Mouse (Mus musculus): ENCODE data around the gene Washc1. TPM values are rescaled to one million over a fixed set of nuclear protein-coding genes. Genes with fewer than 3 reads are reported as not detected.
"Not testable (repeated sequence)": the region's sequence is repeated elsewhere in the genome, so short reads cannot be mapped to it uniquely, and the experiment has no call there.

Gene Washc1
- polyA plus RNA-seq, 2 experiments from 2014 or later, result 27.9 to 32.7 TPM

DNA sequence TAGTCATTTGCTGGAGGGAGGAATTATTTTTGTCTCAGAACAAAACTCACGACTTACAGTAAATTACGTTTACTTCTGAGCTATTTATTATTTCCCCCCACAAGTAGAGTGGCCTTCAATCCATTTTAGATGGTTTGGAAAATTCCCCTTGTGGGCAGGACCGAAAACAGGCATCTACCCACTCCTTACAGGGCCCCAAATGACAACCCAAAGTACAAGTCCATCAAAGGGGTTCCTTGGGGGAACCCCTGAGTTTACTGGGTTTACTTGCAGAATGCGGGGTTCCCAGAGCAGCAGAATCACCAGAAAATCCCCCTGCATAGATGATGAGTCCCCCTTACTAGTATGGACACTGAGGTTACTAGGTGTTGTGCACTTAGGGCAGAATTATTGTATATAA lies 821 bp downstream of the Washc1 start:
- peak; percentile 23 for ATAC-seq

DNA sequence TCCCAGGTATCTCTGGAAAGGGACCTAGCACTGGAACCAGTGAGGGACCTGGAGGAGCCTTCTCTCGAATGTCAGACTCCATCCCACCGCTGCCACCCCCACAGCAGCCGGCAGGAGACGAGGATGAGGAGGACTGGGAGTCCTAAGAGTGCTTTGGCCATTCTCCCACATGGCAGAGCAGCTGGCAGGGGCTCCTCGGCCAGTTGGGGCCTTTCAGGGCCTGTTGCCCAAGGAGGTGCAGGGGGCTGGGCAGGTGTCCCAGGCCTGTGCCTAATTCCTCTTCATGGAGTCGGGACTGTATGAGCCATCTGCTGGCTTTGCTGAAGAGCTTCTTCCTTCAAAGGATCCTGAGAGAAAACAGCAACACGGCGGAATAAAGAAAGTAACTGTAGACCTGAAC lies 7.6 kb downstream of the Washc1 start:
- no peak for ATAC-seq

DNA sequence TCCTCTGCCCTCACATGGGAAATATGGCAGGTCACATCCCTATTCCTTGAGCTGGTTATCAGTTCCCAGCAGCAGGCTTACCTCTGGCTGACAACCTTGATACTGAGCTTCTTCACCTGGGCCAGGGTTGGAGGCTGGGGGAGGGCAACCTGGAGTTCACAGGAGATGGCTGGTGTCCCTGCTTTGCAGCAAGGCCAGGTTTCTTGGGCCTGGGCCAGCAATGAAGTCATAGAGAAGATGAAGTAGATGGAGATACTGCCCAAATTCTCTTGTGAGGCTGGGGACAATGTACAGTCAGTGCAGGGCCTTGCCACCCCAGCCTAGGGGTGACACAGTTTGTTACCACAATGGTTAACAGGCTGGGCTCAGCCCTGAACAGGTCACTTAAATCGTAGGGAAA lies 9.4 kb downstream of the Washc1 start:
- no peak for ATAC-seq

DNA sequence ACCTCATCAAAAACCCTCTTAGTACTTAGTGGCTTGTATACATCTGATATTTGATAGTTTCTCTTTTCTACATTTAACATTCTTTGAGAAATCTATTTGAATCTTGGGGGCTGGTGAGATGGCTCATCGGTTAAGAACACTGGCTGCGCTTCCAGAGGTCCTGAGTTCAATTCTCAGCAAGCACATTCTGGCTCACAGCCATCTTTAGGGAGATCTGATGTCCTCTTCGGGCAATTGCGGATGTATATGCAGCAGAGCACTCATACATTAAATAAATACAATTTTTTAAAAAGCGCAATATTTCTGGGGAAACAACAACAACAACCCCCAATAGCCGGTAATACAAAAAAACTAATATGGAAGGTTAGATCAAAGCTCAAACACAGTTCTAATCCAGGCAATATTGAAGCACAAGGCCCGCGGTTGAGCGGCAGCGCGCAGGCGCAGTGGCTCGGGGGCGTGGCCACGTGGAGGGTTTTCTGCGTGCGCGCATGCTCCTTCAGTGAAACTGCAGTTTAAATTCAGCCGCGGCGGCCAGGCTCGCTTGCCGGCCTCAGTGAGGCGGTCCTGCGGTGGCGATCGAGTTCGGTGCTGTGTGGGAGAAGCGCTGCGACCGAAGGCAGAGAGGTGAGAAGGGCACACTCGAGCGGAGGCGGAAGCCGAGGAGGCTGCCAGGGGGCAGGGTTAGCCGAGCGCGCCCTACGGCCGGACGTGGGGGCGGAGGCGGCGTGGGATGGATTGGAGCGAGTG lies 11.9 kb downstream of the Washc1 start, which contains the start of gene Ddx11:
TSS of gene Ddx11 (plus strand) at position 455 of the 750 bp plus-strand sequence.
- peak; percentile 96 for ATAC-seq

DNA sequence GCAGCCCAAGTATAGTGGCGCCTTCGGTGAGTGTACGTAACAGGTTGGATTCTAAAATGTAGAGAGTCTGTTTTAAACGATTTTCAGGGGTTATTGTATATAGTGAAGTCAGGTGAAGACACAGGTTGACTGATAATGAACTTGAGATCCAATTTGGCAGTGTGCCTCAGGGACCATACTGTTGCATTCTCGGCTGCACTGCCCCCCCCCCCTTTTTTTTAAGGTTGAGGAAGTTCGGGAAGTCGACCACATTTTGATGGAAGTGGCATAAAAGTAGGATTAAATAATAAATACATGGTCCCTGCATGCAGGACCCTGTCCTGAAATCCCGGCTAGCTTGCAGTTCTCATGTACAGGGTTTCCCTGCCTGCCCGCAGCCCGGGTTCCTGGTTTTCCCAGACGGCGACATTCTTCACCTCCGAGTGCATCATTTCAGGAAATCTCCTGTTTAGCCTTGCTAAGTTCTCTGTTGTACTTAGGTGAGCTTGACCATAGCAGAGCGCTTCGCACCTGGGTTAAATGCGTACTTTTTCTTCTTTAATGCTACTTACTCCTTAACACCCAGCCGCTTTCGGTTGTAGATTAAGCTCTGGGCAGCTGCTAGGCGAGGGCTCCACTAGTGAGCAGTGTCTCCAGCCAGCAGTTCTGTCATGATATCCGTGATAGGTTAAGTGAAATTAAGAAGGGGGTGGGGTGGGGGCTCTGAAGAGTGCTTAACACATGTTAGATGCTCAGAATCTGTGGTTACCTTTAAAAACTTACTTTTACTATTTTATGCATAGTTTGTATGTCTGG lies 12.7 kb downstream of the Washc1 start:
- ATAC-seq, result no peak

DNA sequence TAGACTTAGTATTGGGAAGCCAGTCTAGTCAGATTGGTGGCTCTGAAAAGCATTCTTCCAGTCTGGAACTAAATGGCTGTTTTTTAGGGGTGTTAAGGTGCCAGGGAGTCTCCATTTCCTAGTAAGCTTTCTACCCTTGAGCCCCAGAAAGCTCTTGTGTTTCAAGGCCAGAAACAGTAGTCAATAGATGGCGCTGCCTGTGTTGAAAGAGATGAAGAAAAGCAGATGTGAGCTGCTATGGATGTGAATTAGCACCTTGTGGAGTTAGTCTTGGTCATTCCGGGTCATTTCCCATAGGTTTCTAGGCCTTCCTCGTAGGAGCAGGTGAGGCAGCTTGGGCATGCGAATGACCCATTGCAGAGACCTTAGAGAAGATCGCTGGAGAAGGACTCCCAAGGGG lies 13.9 kb downstream of the Washc1 start:
- ATAC-seq, result no peak

DNA sequence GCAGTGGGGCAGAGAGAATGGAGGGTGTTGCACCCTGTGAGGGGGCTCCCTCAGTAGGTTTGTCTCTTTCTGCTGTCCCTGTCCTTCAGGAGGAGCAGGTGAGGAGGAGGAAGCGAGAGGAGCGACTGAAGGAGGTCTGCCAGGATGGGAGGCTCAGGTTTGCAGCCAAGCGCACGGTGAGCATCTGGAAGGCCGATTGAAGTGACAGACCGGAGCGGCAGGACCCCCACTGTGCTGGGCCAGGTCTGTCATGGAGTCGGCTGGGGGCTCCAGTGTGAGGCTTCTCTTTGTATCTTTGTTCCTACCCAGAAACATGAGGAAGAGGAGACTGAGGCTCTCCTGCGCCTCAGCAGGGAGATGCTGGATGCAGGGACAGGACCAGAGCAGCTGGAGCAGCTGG lies 19.0 kb downstream of the Washc1 start:
- no peak for ATAC-seq

DNA sequence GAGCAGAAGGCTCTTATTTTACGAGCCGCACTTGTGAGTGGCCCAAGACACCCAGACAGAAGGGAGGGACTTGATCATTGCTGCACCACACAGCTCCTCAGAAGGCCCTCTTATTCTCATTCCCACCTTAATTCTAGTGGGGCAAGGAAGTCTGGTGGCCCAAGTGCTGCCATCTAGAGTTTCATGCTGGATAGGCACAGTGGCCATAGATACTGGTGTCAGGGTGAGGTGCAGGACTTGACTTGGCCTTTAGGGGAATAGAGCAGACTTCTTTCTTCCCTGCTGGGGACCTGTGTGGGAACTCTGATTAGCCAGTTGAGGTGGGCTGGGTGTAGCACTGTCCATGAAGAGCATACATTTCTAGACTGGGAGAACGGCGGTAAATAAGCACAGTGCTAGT lies 19.9 kb downstream of the Washc1 start:
- ATAC-seq, result peak; percentile 85

DNA sequence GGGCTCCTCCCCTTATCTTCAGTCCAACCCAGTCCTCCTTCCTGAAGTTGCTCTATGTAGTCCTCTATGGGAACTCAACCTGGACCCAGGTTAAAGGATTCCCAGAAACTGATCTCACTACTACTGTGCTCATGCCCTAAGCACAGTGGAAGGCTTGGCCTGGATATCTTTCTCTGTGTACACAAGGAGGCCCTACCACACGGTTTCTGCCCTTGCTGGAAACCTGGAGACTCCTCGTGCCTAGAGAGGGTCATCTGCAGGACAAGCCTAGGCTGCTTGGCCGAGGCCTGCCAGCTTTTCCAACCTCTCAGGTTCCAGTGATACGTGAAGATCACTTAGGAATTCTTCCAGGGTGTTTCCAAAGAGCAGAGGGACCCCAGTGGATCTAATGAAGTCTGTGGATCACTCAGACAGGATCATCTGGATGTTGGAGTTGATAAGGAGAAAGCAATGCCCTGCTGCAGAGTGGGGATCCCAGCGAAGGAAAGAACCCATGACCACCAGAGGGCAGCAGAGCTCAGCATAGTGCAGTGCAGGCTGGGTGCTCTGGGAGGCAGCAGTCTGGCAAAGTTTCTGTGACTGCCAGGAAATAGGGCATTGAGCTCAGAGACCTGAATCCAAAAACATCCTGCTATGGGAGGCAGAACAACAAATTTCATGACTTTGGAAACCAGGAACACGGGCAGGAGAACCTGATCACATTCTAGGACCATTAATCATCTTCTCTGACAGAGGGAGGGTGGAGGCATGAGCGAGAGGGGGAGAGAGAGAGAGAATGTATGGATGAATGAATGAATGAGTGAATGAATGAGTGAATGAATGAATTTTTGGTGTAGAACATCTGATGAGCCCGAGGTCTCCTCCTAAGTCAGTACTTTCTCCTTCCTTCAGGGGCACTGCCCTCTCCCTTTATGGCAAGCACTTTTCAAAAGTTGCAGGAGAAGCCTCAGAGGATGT lies 41.6 kb downstream of the Washc1 start:
- ATAC-seq, result peak; percentile 68

DNA sequence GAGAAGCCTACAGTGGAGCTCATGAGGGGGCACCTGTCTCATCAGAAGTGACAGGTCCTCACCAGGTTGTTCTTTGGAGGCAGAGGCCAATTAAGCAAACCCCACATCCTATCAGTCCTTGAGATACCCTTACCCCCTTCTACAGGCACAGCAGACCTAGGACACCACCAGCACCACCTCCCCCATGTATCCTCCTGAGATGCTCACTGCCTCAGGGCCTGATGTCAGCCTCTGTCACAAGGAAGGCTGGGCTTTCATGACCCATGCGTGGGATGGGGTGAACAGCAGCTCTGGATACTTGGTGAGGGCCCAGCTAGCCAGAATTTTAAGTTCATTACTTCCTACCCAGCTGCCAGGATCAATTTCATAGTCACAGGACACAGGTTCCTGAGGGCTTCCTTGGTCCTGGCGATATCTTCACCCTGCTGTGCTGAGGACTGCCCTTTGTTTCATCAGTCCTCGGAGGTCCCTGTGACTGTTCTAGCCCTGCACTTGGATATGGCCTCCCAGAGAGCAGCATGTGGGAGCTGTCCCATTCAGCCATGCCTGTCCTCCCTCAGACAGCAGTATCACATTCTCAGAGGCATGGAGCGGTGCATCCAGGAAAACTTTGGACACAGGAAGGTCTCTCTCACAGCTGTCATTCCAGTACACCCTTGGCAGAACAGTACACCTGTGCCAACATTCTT lies 42.5 kb downstream of the Washc1 start:
- not testable (repeated sequence) for ATAC-seq

DNA sequence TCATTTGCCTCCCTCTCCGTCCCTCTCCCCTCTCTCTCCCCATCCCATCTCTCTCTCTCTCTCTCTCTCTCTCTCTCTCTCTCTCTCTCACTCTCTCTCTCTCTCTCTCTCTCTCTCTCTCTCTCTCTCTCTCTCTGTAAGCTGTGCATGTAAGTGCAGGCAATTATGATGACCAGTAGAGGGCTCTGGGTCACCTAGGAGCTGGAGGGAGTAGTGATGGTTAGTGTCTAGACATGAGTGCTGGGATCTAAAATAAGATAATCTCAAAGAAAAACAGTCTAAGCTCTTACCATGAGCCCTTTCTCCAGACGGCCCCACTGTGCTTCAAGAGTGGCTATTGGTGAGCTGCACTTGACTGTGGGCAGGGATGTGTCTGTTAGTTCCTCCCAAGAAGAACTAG lies 43.5 kb downstream of the Washc1 start:
- no peak for ATAC-seq

DNA sequence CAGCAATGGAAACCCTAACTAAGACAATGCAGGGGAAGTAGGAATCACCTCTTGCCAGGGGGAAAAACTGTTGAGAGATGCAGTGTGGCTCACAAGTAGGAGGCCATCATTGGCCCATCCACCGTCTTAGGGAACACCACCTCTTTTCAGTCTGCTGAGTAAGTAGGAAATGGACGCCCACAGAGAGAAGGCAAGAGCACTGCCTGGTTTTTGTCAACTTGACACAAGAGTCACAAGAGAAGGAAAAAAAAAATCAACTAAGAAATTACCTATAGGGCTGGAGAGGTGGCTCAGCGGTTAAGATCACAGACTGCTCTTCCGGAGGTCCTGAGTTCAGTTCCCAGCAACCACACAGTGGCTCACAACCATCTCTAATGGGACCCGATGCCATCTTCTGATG lies 46.9 kb downstream of the Washc1 start:
- no peak for ATAC-seq

DNA sequence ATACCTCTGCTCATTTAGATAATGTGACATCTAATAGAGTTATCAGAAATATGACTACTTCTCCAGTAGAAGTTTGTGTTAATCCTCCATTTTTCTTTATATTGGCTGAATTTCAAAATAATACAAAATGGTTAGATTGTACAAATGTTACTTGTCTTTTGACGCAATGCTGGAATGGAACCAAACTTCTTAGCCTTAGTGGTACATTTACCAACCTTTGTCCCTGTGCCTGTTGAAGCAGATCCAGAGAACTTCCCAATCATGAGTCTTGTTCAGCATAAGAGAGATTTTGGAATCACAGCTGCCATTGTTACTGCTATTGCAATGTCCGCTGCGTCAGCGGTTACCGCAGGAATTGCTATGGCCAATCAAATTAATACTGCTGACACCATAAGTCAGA lies 55.8 kb downstream of the Washc1 start:
- ATAC-seq, result not testable (repeated sequence)

Other genes starting within 250 kb of the Washc1 start
- 10 to 100 TPM; 39.1 to 51.8 TPM for gene Ralbp1, start 225.7 kb upstream of the Washc1 start, polyA plus RNA-seq (2017; shearing (Covaris generic))
- 10 to 100 TPM; 19.9 to 22.2 TPM for gene Twsg1, start 160.3 kb upstream of the Washc1 start, polyA plus RNA-seq (2017; shearing (Covaris generic))
- gene Ankrd12, start 34.5 kb upstream of the Washc1 start, polyA plus RNA-seq (2017; shearing (Covaris generic)), result 100 to 1,000 TPM; 111 to 127 TPM
- 100 to 1,000 TPM; 255 to 259 TPM for gene Ndufv2, start 10.0 kb upstream of the Washc1 start, polyA plus RNA-seq (2017; shearing (Covaris generic))
- 10 to 100 TPM; 11.8 to 13.5 TPM for gene Ddx11, start 12.0 kb downstream of the Washc1 start, polyA plus RNA-seq (2017; shearing (Covaris generic))